ENCODE assay signal across 11 mouse cellular contexts in the genomic region with DNA sequence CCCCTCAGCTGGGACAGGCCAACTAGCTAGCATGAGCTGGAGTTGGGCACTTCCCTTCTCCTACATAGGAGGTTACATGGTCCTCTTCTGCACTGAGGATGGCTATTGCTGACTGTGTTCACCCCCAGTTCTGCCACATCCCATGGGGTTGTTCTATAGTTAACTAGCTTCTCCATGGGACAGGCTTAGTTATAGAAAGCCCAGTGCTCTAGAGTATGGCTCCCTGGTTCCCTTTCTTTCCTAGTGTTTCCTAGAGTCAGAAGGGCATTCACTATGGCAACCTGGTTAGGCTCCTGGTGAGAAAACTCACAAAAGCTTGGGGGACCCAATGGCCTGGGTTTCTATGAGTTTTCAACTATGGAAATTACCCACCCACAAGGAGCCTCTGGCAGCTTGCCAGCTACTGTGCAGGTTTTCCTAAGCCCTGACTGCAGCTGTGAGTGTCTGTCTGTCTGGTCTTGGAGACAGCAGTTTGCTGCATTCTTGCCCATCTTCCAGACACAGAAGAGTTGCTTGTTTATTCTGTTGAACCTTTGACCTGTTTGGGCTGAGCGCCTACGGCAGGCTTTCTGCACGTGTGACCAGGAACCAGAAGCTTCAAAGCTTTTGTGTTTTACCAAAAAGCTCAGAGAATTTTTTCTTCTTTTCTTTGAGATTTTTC. TPM values are rescaled to one million over a fixed set of nuclear protein-coding genes. Genes with fewer than 3 reads are reported as not detected.
A peak's percentile ranks its signal among the peaks of the same experiment; 100 is the strongest.
DNase-seq lines count a peak whose midpoint lies in the region; ATAC-seq and TF ChIP-seq lines count a peak whose summit lies in the region.
"Had no signal": no experiment of that assay in that cellular context is flagged by ENCODE, and none has a peak within 500 bp of the region (broad histone marks: within the 10 kb centered on the region; RNA-seq: fewer than 3 reads in every experiment).

No protein-coding gene starts in this region.

- TF ChIP-seq RAD21 in MEL (IDR thresholded peaks at IDR 0.05; ENCODE audit: low read depth, low read length): no peak

- no peak for TF ChIP-seq CTCF in MEL (IDR thresholded peaks at IDR 0.05 in 2 of 3, conservative IDR thresholded peaks at IDR 0.05 in 1 of 3; ENCODE audit: control insufficient read depth in 1 of 3, insufficient read depth in 1 of 3, low read depth in 2 of 3, low read length in 3 of 3, poor library complexity in 1 of 3, severe bottlenecking in 1 of 3)

- H3K27ac ChIP-seq in MEL (ENCODE audit: control insufficient read depth, low read depth, low read length): no peak overlapping the region
- H3K27ac ChIP-seq in forebrain, embryonic 11.5 days (ENCODE audit: low read depth, low read length): peak overlapping the region; percentile 66; the same call in 1 of the 2 replicates
- no peak overlapping the region for H3K27ac ChIP-seq in limb, embryonic 13.5 days
- H3K27ac ChIP-seq: embryonic facial prominence, embryonic 13.5 days; liver, embryonic 14.5 days; stomach, embryonic 15.5 days had no signal

- H3K4me2 ChIP-seq in forebrain, embryonic 11.5 days (ENCODE audit: low read depth, low read length, severe bottlenecking): no peak overlapping the region
- H3K4me2 ChIP-seq in limb, embryonic 13.5 days (replicated peaks): no peak overlapping the region
- H3K4me2 ChIP-seq: embryonic facial prominence, embryonic 13.5 days; stomach, embryonic 15.5 days had no signal

- no peaks in the 10 kb centered on the region for H3K9me3 ChIP-seq in MEL (replicated peaks; ENCODE audit: insufficient read depth, low read length)
- H3K9me3 ChIP-seq in forebrain, embryonic 11.5 days (ENCODE audit: control insufficient read depth, low read length): no peaks in the 10 kb centered on the region
- H3K9me3 ChIP-seq in limb, embryonic 13.5 days: no peaks in the 10 kb centered on the region
- H3K9me3 ChIP-seq: embryonic facial prominence, embryonic 13.5 days; stomach, embryonic 15.5 days had no signal

- peak; percentile 78 for ATAC-seq in forebrain, embryonic 11.5 days (replicated peaks; ENCODE audit: low FRiP score)
- ATAC-seq in limb, embryonic 13.5 days (ENCODE audit: low FRiP score, low read depth): peak; percentile 44; the same call in 1 of the 2 replicates
- ATAC-seq in erythroid progenitor cell, adult 5-6 weeks (replicated peaks; ENCODE audit: low FRiP score, poor library complexity, severe bottlenecking): no peak

- no peak overlapping the region for H3K9ac ChIP-seq in MEL (ENCODE audit: control insufficient read depth, low read depth, low read length, poor library complexity, severe bottlenecking)
- peak overlapping the region; percentile 20; the same call in 1 of the 2 replicates for H3K9ac ChIP-seq in forebrain, embryonic 11.5 days (ENCODE audit: low read length)
- no peak overlapping the region for H3K9ac ChIP-seq in limb, embryonic 13.5 days
- H3K9ac ChIP-seq: embryonic facial prominence, embryonic 13.5 days; liver, embryonic 14.5 days; stomach, embryonic 15.5 days had no signal

- H3K79me2 ChIP-seq in MEL (ENCODE audit: control insufficient read depth, insufficient read depth, low read length, poor library complexity): no peaks in the 10 kb centered on the region

- H3K36me3 ChIP-seq in MEL (ENCODE audit: control insufficient read depth in 1 of 2, insufficient read depth in 2 of 2, low read length in 2 of 2): 0 out of 4 replicates have a peak, but pooled peaks cover 0 to 1% of the 10 kb centered on the region in 2 experiments
- H3K36me3 ChIP-seq in forebrain, embryonic 11.5 days (ENCODE audit: control insufficient read depth, insufficient read depth, low read length): no peaks in the 10 kb centered on the region; the same call in 1 of the 2 replicates
- peaks cover 9% of the 10 kb centered on the region for H3K36me3 ChIP-seq in limb, embryonic 13.5 days
- H3K36me3 ChIP-seq: stomach, embryonic 15.5 days had no signal

- TF ChIP-seq EP300 in MEL (IDR thresholded peaks at IDR 0.05; ENCODE audit: low read depth in 1 of 2, low read length in 2 of 2): no peak

- no peak overlapping the region for H3K4me3 ChIP-seq in MEL (ENCODE audit: control insufficient read depth in 1 of 2, insufficient read depth in 1 of 2, low read depth in 2 of 2, low read length in 2 of 2)
- H3K4me3 ChIP-seq in forebrain, embryonic 11.5 days (ENCODE audit: low read depth, low read length): no peak overlapping the region
- no peak overlapping the region for H3K4me3 ChIP-seq in limb, embryonic 13.5 days
- H3K4me3 ChIP-seq: embryonic facial prominence, embryonic 13.5 days; stomach, embryonic 15.5 days had no signal

- TF ChIP-seq POLR2A in MEL (IDR thresholded peaks at IDR 0.05; ENCODE audit: control insufficient read depth in 1 of 2, insufficient read depth in 1 of 2, low read depth in 1 of 2, low read length in 2 of 2, poor library complexity in 1 of 2): no peak

- no peaks in the 10 kb centered on the region for H3K27me3 ChIP-seq in MEL (ENCODE audit: control insufficient read depth in 1 of 2, insufficient read depth in 2 of 2, low read length in 2 of 2)
- no peaks in the 10 kb centered on the region for H3K27me3 ChIP-seq in forebrain, embryonic 11.5 days (ENCODE audit: control insufficient read depth, insufficient read depth, low read length)
- H3K27me3 ChIP-seq in limb, embryonic 13.5 days: no peaks in the 10 kb centered on the region
- H3K27me3 ChIP-seq: embryonic facial prominence, embryonic 13.5 days; stomach, embryonic 15.5 days had no signal

- peak; percentile 26 for DNase-seq in gastrocnemius, postnatal 14 days
- DNase-seq in gastrocnemius, adult 18-20 months (ENCODE audit: low spot score): no peak
- DNase-seq in MEL (ENCODE audit: low read depth, low spot score): peak; percentile 44
- DNase-seq in forebrain, embryonic 11.5 days (ENCODE audit: low spot score): peak; percentile 79
- no peak for DNase-seq in urinary bladder, postnatal 25 days (ENCODE audit: low spot score)
- no peak for DNase-seq in B cell, adult 2 months

- no peaks in the 10 kb centered on the region for H3K4me1 ChIP-seq in MEL (ENCODE audit: control insufficient read depth in 1 of 2, insufficient read depth in 2 of 2, low read length in 2 of 2)
- peaks cover 12% of the 10 kb centered on the region for H3K4me1 ChIP-seq in forebrain, embryonic 11.5 days (replicated peaks; ENCODE audit: control insufficient read depth, insufficient read depth, low read length)
- peaks cover 15% of the 10 kb centered on the region for H3K4me1 ChIP-seq in limb, embryonic 13.5 days

- WGBS in forebrain, embryonic 11.5 days: 12% methylated on average over 3 of the region's 3 CpGs
- 18% methylated on average over 3 of the region's 3 CpGs for WGBS in limb, embryonic 13.5 days

- intact Hi-C loops in gastrocnemius, postnatal 14 days (cut with DNase I; ENCODE audit: low total_unique reads): no loop called here

TF ChIP-seq in MEL, 35 proteins besides CTCF, POLR2A, EP300 and RAD21:
- TF ChIP-seq USF1 (IDR thresholded peaks at IDR 0.05; ENCODE audit: low read depth, low read length) (no peak), ELF1 (IDR thresholded peaks at IDR 0.05; ENCODE audit: low read depth, low read length) (no peak), MYB (IDR thresholded peaks at IDR 0.05; ENCODE audit: low read depth, low read length) (no peak), CHD1 (IDR thresholded peaks at IDR 0.05; ENCODE audit: low read depth, low read length) (no peak), ETS1 (IDR thresholded peaks at IDR 0.05; ENCODE audit: low read depth, low read length) (no peak)

RNA-seq across cellular contexts. Expression of gene Slc25a31, which starts 22.7 kb away (rescaled TPM):
- total RNA-seq in gastrocnemius, postnatal 14 days (2021): not detected
- total RNA-seq in gastrocnemius, adult 18-20 months (2021): not detected
- not detected in 2 replicates for total RNA-seq in MEL (2012; rRNA removed)
- not detected for polyA plus RNA-seq in MEL (2012; ENCODE audit: insufficient read depth in 1 of 2, insufficient read length in 2 of 2, low read depth in 1 of 2, low replicate concordance in 2 of 2, missing spikeins in 1 of 2)
- 0.11 TPM in 1 of 2 replicates, not detected in the other for polyA plus RNA-seq in forebrain, embryonic 11.5 days (2014; fragmentation: Nextera tagmentation; extraction: Ambion mirVana)
- 0.17 and 0.25 TPM in 2 replicates for polyA plus RNA-seq in limb, embryonic 13.5 days (2015; fragmentation: Nextera tagmentation; extraction: Ambion mirVana)
- total RNA-seq in erythroid progenitor cell, adult 5-6 weeks (2015; ENCODE audit: low replicate concordance): not detected in 2 replicates
- not detected in 2 replicates for total RNA-seq in erythroid progenitor cell, adult 5-6 weeks (2017; ENCODE audit: low replicate concordance)

RNA-seq across cellular contexts. Expression of gene Hspa4l, which starts 58.3 kb away (rescaled TPM):
- total RNA-seq in gastrocnemius, postnatal 14 days (2021): 1 to 10 TPM; 4.5 to 5.0 TPM
- 1 to 10 TPM; 4.9 to 6.6 TPM for total RNA-seq in gastrocnemius, adult 18-20 months (2021)
- 35.7 and 37.4 TPM in 2 replicates for total RNA-seq in MEL (2012; rRNA removed)
- polyA plus RNA-seq in MEL (2012; ENCODE audit: insufficient read depth in 1 of 2, insufficient read length in 2 of 2, low read depth in 1 of 2, low replicate concordance in 2 of 2, missing spikeins in 1 of 2): 10 to 100 TPM; 19.2 to 37.2 TPM
- polyA plus RNA-seq in forebrain, embryonic 11.5 days (2014; fragmentation: Nextera tagmentation; extraction: Ambion mirVana): 55.1 and 58.4 TPM in 2 replicates
- 3.6 and 4.6 TPM in 2 replicates for polyA plus RNA-seq in limb, embryonic 13.5 days (2015; fragmentation: Nextera tagmentation; extraction: Ambion mirVana)
- total RNA-seq in erythroid progenitor cell, adult 5-6 weeks (2015; ENCODE audit: low replicate concordance): 84.3 and 85.8 TPM in 2 replicates
- total RNA-seq in erythroid progenitor cell, adult 5-6 weeks (2017; ENCODE audit: low replicate concordance): 58.1 and 152 TPM in 2 replicates

Comparison
In these comparisons a context has a peak if more than half of its experiments do, and no peak if none do; other contexts are left out.
1. DNase-seq: peak in gastrocnemius, postnatal 14 days (single experiment), MEL (single experiment) and forebrain, embryonic 11.5 days (single experiment); none in gastrocnemius, adult 18-20 months (single experiment), urinary bladder, postnatal 25 days (single experiment) and B cell, adult 2 months (0 of 2).